Mouse (Mus musculus) embryo, embryonic 11.5 days (tissue): ENCODE measurements around the gene Shroom1.
A peak's percentile ranks its signal among the peaks of the same experiment; 100 is the strongest.

Experiments used
- DNase-seq: peaks from one replicate; pipeline ENCODE4 v3.0.0-alpha.2; 2012; ENCODE audit warnings: low read depth, low spot score

Gene Shroom1

DNA sequence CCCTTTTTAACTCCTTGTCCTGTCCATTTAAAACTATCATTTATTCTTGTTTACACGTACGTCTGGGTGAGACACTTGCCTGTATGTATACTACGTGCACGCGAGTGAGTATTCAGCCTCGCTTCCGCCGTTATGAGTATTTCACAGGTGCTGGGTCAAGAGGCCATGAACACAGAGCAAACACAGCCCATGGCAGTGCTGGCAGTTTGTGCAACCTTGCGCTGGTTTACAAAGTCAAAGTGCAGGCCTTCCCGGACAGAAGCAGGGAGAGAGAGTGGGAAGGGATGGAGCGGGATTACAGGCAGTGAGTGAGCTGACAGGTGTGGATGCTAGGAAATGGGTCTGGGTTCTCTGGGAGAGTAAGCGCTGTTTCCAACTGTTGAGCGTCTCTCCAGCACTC is 10.8 kb upstream of the Shroom1 start:
- DNase-seq, result no peak

DNA sequence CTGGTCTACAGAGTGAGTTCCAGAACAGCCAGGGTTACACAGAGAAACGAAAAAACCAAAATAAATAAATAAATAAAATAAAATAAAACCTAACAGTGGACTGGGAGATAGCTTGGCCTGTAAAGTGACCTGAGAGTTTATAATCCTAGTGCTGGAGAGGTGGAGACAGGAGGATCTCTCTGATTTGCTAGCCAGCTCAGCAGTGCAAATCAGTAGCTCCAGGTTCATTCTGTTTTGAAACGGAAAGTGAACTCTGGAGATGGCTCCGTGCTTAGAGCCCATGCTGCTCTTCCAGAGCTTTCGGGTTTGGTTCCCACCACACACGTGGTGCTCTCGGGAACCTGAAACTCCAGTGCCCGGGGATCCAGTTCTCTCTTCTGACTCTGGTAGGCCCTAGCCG is 9.0 kb upstream of the Shroom1 start:
- no peak for DNase-seq

DNA sequence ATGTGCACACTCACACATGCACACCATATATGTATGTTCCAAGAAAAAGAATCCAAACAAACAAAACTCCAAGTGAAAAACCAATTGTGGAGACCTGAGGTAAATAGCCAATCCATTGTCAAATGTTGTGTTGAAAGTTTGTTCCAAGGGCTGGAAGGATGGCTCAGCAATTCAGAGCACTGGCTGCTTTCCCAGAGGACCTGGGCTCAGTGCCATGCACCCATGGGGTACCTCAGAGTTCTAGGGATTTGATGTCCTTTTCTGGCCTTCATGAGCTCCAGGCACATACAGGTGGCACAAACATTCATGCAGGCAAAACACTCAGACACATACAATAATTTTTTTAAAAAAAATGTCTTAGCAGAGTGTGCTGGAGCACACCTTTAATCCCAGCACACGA is 8.5 kb upstream of the Shroom1 start:
- no peak for DNase-seq

DNA sequence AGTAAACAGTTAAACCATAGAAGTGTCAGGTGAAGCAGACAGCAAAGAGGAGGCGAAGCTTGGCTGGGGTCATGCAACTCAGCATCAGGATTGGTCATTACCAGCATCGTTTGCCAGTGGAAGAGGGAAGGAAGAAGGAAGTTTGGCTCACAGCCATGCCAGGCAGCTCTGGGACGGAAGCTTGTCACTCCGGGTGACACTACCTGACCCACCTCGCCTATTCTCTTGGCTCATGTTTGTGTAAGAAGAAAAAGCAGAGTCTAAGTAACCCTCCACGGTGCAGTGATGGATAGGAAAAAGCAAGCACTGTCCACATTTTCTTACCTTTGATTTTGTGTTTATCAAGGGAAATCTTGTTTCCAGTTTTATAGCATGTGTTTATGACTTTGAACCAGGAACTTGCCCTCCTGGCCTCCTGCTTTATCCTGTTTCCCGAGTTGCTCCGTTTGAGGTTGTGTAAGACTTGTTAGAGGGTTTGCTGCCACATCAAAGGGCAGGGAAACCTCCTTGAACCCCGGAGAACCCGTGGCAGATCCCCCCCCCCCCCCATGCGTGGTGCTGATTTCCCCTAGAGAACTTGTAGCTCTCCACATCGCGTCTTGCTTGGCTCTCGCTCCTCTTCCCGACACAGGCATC is 6.8 kb upstream of the Shroom1 start:
- DNase-seq, result no peak

DNA sequence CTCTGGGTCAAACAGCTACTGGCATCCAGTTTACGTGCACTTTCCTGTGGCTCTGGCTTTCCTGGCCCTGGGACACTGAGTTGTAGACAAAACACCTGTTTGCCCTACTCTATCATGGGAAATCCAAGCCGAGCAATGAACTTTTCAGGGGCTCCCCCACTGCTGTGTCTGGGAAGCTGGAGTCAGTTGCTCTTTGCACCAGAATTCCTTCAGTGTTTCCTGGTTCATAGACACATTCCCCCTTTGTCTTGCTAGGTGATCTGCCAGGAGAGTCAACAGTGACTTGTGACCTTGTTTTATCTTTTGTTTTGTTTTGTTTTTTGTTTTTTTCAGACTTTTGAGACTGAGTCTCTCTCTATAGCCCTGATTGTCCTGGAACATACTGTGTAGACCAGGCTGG is 5.6 kb upstream of the Shroom1 start:
- DNase-seq, result no peak

DNA sequence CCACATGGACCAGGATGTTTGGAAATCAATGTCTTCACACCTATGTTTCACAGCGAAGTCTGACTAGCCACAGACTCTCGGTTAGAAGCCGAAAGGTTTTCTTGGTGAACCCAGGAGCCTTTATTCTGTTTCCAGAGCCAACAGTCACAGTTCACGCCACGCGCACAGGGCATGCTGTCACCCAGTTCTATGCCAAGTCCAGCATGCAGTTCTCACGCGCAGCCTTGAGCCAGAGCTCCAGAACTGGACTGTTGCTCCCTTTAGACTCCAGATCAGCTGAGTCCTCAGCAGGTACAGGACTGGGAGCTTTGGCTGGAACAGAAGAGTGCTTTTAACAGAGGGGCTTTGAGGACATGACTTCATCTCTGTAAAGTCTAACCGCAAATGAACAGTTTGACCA is 4.6 kb upstream of the Shroom1 start:
- no peak for DNase-seq

DNA sequence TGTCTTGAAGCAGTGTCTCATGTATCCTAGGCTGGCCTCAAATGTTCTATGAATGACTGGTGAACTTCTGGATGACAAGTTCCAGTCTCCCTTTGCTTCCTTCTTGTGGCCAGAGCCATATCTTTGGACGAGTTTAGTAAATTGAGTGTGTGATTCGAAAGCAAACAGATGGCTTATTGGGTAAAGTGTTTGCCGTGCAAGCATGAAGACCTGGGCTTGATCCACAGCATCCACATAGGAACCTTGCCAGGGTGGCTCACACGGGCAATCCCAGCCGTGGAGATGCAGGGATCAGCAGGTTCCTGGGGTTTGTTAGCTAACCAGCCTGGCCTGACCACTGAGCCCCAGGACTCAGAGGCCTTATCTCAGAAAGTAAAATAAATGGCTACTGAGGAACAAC is 4.0 kb upstream of the Shroom1 start:
- no peak for DNase-seq

DNA sequence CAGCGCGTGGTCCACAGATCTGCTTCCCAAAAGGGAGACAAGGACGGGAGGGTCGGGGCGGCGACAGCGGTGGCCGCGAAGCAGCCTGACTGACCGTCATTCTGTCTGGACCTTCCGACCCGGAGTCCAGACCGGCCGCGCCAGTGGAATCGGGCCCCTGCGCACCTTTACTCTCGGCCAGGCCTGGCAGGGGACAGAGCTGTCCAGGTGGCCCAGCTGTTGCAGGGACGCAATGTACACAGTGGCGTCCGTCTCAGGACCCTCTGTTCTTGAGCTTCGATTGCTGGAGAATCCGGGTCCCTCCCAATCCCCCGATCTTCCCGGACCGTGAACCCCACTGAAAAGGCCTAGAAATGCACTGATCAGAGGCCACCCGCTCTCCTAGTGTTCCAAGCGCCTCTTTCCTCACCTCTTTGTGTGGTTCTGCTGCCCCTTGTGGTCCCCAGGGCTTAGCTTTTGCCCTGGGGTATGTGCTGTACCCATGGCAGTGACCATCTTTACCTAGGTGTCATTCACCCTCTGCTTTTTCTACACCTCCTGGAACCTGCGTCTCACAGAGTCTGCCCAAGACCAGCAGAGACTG is 458 bp downstream of the Shroom1 start:
- DNase-seq, result no peak

DNA sequence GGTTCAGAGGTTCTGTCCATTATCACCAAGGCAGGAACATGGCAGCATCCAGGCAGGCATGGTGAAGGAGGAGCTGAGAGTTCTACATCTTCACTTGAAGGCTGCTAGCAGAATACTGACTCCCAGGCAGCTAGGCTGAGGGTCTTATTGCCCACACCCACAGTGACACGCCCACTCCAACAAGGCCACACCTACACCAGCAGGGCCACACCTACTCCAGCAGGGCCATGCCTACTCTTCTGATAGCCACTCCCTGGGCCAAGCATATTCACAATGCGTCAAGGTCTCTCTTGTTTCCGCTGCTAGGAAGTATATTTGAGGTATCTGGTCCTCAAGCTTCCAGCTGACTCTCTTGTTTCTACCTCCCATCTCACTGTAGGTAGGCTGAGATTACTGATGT is 2.0 kb downstream of the Shroom1 start:
- no peak for DNase-seq

DNA sequence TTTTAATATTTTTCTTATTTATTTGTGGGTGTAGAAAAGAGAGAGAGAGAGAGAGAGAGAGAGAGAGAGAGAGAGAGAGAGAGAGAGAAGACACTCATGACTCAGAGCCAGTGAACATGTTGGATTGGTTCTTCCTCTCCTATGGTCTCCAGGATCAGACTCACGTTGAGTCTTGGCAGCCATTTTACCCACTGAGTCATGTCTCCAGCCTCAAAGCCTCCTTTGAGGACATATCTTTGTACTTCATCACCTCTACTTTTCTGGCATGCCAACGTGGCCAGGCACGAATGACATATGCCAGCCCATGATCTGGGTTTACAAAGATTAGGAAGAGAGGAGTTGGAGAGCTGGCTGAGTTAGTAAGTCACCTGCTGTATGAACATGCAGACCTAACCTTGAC is 3.2 kb downstream of the Shroom1 start:
- DNase-seq, result no peak

DNA sequence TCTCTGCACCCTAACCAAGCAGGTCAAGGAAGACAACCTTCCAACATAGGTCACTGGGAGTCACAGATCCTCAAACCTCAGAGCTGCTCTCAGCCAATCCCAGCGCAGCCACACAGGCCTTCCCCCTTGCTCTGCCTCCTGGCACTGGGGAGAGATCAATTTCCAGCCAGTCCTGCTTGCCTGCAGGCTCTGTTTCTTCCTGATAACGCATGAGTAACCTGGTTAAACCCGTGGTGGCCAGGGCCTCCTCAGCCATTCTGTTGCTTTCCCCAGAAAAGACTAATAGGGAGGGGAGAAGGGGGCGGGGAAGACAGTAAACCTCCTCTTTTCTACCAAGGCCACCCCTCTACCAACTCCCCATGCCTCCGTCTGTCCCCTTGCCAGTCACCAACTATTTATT is 4.7 kb downstream of the Shroom1 start:
- DNase-seq, result no peak

DNA sequence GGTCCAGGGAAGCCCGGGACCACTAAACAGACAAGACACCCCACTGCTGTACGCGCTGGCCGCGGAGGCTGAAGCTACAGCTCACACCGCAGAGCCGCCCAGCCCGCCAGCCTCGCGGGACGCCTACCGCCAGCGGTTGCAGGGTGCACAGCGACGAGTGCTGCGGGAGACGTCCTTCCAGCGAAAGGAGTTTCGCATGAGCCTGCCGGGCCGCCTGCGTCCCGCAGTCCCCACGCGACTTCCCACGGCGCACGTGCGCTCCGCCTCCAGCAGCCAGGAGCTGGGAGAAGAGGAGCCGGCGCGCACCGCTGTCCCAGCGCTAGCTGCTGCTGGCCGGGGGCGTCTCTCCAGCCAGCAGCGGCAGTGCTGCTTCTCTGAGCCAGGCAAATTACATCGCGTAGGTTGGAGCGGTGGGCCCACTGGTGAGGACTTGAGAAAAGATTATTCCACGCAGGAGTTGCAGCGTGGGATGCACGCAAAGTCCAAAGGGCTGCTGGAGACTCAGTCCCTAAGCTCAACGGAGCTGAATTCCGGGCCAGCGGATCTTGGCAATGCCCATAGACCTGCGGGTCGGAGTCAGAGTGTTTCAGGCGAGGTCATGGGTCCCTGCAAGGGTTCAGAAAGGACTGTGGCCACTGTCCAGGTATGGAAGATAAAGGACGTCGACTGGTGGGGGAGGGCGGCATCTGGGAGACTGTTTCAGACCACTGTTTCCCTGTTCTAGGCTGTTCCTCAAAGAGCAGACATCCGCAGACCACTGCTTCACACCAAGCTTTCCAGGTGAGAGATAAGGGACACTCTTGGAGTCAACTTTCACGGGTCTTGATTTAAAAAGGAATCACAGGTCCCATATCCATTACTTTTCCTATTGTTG is 6.8 kb downstream of the Shroom1 start:
- DNase-seq, result no peak

DNA sequence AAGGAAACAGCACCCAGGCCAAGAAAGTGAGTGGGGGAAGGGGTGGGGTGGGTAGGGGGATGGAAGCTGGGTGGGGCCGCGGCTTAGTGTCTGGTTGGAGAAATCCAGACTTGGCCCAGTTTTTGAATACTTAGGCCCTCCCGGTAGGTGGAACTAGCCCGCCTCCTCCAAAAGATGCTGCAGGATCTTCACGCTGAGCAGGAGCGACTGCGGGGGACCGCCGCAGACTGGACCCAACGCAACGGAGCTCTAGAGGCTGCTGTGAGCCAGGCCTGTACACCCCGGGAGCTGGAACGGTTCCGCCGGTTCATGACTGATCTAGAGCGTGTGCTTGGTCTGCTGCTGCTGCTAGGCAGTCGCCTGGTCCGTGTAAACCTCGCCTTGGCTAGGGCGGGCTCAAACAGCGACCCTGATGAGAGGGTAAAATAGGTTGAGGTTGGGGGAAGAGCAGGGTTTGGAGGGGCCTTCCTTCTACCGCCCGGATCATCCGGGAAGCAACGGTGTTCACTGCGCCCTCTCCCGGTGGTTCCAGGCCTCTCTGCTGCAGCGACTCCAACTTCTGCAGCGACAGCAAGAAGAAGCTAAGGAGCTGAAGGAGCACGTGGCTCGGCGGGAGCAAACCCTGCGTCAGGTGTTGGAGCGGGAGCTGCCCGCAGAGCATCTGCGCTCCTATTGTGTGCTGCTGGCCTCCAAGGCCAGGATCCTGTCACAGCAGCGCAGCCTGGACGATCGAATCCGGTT is 9.4 kb downstream of the Shroom1 start:
- peak; percentile 69 for DNase-seq

DNA sequence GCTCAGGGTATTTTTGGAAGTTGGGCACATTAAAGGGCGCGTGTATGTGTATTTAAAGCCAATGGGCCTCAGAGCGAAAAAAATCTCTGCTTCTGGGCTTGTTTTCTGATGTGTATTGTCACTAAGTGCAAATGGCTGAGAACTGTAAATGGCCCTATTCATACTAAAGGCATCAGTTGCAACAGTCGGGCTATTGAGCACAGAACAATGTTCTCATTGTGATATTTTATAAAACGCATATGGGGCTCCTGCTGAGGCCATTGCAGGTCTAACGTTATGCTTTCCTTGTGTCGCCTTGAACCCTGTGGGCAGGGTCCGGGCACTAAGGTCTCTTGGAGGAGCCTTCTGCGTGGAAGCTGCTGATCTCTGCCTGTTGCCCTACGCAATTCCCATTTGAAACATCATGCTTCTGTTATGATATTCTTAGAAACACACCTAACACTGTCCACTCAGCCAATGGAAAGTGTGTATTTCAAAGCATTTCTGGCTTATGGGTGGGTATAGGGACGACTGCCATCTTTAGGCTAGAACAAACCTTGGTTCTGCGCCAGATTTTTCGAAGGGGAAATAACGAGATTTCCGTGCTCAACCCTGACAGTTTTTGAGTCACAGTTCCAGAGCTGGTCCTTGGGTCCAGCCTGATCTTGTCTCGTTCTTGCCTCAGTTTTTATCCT is 12.4 kb downstream of the Shroom1 start:
- DNase-seq, result no peak

DNA sequence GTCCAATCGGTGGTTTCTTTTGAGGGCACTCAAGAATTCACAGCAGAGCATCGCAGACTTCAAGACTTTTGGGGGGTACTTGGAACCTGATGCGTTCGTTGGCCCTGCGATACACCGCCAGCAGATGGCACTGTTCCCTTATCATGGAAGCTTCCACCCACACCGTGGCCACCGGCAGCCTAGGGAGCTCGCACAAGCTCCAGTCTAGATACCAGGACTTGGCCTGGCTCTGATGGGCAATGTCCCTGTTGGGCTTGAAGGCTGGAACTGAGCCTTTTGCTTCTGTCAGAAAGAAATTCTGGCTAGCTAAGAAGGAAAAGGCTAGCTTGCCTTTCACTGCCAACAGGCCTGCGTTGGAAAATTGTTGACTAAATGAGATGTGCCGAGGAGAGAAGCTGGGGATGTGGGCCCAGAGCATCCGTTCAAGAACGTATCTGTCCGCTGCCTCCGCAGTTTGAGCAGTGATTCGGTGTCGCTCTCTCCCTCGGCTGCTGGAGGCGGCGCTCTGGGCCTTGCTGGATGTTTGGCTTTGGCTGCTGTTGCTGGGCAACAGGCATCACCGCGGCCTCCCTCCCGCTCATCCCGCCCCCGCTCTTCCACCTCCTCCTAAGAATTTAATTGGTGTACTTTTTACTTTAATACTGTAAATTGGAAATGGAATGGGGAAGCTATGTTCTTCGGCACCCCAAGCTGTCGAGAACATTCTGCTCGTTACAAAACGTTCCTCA is 13.1 kb downstream of the Shroom1 start, which contains the start of gene Gm9837:
Gene Gm9837, minus strand, starts transcription at position 512 of the 728 bp plus-strand sequence.
- peak; percentile 88 for DNase-seq

DNA sequence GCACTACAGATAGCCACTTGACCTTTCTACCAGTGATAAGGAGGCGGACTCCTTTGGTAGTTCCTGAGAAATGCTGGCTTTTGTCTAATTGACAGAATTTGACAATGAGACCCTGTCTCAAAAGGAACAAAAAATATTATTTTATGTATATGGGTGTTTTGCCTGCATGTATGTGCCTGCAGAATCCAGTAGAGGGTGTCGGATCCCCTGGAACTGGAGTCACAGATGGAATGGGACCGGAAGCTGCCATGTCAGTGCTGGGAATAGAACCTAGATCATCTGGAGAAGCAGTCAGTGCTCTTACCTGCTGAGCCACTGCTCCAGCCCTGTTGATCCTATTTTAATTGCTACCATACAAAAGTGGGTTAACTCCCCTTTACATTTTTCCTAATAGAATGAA is 15.7 kb downstream of the Shroom1 start:
- DNase-seq, result no peak

DNA sequence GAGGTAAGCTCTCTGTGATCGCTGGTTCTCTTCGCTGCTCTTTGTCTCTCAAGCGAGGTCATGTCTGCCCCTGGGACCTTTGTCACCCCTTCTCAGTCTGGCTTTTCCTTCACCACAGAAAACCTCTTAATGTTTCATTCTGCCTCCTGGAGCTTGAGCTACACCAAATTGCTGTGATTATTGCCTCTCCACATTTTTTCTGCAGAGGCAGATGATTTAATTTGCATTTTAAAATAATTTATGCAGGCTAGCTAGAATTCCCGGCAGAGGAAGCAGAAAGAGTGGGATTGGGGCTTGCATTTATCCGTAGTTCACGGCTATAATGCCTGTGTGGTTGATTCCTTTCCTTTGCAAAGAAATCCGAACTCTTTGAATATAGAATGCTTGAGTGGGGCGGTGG is 18.6 kb downstream of the Shroom1 start:
- no peak for DNase-seq

DNA sequence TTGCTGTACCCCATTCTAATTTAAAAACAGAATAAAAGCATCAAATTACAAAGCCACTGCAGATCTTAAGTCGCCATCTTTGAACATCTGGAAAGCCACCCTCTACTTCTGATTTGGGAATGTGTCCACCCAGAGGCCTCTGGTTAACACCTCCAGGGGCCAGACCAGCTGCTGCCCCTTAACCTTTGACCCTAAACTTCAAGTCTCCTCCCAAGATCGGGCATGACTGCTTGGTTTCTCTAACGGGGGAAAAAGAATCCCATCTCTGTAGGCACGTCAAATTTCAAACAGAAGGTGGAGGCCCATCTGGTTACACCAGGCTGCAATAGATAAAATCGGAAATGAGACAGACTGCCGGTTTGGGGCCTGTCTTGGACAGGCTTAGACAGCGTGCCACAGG is 20.8 kb downstream of the Shroom1 start:
- no peak for DNase-seq

DNA sequence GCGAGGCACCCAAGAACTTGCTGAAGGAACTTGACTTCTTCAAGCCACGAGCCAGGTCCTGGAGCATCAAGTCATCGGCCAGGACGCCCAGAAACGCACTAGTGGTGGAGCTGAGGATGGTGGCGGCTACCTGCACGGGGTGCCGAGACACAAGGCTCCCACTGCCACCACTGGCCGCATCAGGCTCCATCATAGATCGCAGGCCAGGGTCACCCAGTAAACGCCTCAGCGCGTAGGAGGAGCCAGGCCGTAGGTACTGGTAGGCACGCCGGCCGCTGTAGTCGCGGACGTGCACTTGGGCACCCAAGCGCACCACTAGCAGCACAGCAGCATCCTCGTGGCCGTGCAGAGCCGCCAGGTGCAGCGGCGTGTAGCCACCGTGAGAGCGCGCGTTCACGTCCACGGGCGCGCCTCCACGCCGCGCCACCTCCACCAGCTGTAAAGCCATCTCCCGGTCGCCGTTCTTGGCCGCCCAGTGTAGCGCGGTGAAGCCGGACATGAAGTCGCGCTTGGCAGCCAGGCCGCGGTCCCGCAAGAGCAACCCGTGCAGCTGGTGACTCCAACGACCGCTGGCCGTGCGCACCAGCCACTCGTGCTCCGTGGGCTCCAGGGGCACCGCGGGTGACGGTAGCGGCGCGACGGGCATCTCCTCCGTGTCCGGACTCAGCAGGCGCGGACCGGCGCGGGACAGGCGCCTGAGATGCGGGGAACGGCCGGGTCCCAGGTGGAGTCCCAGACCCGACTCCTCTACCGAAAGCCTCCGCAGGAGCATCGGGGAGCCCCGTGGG is 21.6 kb downstream of the Shroom1 start:
- no peak for DNase-seq

DNA sequence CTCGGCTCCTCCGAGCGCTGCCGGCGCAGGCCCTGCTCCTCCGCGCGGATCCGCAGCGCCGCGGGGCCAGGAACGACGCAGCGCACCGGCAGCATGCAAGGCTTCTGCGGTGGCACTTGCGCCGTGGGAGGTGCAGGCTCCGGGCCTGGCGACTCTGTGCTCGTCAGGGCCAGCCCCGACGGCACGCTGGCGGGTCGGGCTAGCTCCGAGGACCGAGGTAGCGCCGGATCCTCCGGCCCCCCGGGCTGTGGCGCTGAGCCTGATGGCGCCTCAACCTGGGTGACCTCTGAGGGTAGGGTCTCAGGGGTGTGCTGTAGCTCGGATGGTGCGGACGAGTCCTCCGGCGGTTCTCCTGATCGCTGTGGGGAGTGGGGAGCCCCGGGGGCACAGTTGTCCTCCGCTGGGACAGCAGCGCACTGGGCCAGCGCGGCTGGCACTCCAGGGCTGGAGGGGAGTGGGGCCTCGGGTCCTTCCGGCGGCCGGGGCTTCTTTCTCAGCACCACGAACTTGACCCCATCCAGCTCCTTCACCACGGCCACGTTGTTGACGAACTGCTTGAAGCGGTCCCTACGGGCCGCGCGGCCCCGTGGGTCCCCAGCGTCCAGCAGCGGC is 22.3 kb downstream of the Shroom1 start:
- DNase-seq, result no peak
